Mouse (Mus musculus): Measurements from ENCODE around the gene Tmem243.

GRCm38 (mm10) chr5:9057277-9057879 is 43.1 kb upstream of the Tmem243 start:
- TF ChIP-seq POLR2A (IDR thresholded peaks at IDR 0.05; ENCODE audit: control insufficient read depth in 1 of 2, insufficient read depth in 1 of 2, low read depth in 1 of 2, low read length in 2 of 2, poor library complexity in 1 of 2) (no peak), MYB (IDR thresholded peaks at IDR 0.05; ENCODE audit: low read depth, low read length) (no peak), USF1 (IDR thresholded peaks at IDR 0.05; ENCODE audit: low read depth, low read length) (no peak), POLR2AphosphoS5 (IDR thresholded peaks at IDR 0.05; ENCODE audit: borderline replicate concordance, low read depth, low read length) (no peak), TCF12 (IDR thresholded peaks at IDR 0.05; ENCODE audit: low read depth, low read length) (no peak), CTCF (IDR thresholded peaks at IDR 0.05 in 2 of 3, conservative IDR thresholded peaks at IDR 0.05 in 1 of 3; ENCODE audit: control insufficient read depth in 1 of 3, insufficient read depth in 1 of 3, low read depth in 2 of 3, low read length in 3 of 3, poor library complexity in 1 of 3, severe bottlenecking in 1 of 3) (no peak), HCFC1 (IDR thresholded peaks at IDR 0.05; ENCODE audit: low read depth, low read length) (no peak), NELFE (IDR thresholded peaks at IDR 0.05; ENCODE audit: low read depth, low read length) (no peak), MEF2A (IDR thresholded peaks at IDR 0.05; ENCODE audit: extremely low read depth, insufficient replicate concordance, low read depth, low read length, poor library complexity, severe bottlenecking) (no peak), MXI1 (IDR thresholded peaks at IDR 0.05; ENCODE audit: low read depth, low read length) (no peak), GATA1 (IDR thresholded peaks at IDR 0.05; ENCODE audit: low read depth, low read length) (no peak), EP300 (IDR thresholded peaks at IDR 0.05; ENCODE audit: low read depth in 1 of 2, low read length in 2 of 2) (no peak)
